Mouse (Mus musculus) kidney, adult 2 months (tissue): ENCODE results near the gene Lrba.

Experiments used
- CTCF ChIP-seq: fragments of 200-500 bp; conservative IDR thresholded peaks from 2 replicates; pipeline ENCODE4 v1.5.1; 2011; ENCODE audit warnings: low read depth, mild to moderate bottlenecking, control low read depth, low read length, moderate library complexity, mixed read lengths; ENCODE audit not compliant: insufficient read depth, insufficient read length
- POLR2A ChIP-seq: fragments of 200-500 bp; IDR thresholded peaks from one replicate; pipeline ENCODE4 v1.6.1; 2011; ENCODE audit warnings: low read depth, low read length, control low read depth

- TF ChIP-seq POLR2A (no peak), CTCF (no peak)
These were observed 327.7 kb downstream of the Lrba start for GRCm38 (mm10) chr3:86552170-86552569.
